Mouse (Mus musculus): Measurements from ENCODE around the gene Lrp1.

DNA sequence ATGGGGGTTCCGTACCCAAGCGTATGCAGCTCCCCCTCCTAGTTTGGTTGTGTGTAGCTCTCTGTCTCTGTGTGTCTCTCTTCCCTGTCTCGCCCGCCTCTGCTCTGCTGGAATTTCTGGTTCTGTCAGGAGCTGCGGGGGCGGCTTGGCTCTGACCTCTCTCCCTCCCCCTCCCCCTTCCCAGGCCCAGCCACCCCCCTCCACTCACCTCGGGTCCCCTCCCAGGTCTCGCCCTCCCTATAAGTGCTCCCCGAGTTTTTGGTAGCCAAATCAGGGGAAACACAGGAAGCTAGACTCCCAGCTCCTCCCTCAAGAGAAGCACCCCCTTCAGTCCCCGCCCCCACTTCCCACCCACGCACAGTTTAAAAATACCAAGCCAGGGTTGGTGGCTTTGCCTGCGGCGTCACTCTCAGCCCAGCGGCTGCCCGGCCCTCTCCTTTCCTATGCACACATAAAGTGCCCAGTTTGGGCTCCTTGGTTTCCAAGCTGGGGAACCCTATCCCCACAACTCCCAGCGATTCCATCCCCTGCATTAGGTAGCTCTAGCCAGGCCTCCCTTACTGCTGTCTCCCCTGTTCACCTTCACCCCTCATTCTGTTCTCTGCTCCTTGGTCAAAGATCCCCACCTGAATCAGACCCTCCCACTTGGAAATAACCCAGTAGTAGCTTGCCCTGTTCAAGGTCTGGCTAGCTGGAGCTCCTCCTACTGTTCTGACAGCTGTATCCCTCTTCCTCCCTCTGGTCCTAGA is 41.1 kb upstream of the Lrp1 start:
- no peak for TF ChIP-seq GATA1 (IDR thresholded peaks at IDR 0.05; ENCODE audit: low read length)
- no peak for TF ChIP-seq TAL1 (IDR thresholded peaks at IDR 0.05; ENCODE audit: low read length)
